Mouse (Mus musculus) CD4-positive, CD25-positive, alpha-beta regulatory T cell, adult 4 months (primary cell): ENCODE results near the gene BC030867. TPM values are rescaled to one million over a fixed set of nuclear protein-coding genes. Genes with fewer than 3 reads are reported as not detected.
A peak's percentile ranks its signal among the peaks of the same experiment; 100 is the strongest.

Experiments used
- ATAC-seq: one replicate; pipeline ENCODE4 v1.8.0; 2017
- polyA plus RNA-seq, 2 experiments: library from polyadenylated mRNA; unstranded; fragments of 100-300 nt; shearing (Covaris generic); gene quantifications; one replicate each; pipeline ENCODE4 v1.2.1; 2017

Gene BC030867
- 1 to 10 TPM in 1 of 2 experiments, under 1 TPM in 1; 0.40 to 1.8 TPM for polyA plus RNA-seq

- ATAC-seq, result peak; percentile 90
These were observed at the start of gene BC030867 for GRCm38 (mm10) chr11:102248630-102249230. TSS of gene BC030867 (plus strand) at chr11:102248882.

- ATAC-seq, result no peak
These were observed 48.8 kb upstream of the BC030867 start for GRCm38 (mm10) chr11:102199856-102200255.

GRCm38 (mm10) chr11:102201408-102201821, 47.3 kb upstream of the BC030867 start:
- no peak for ATAC-seq

- ATAC-seq, result no peak
These were observed 42.2 kb upstream of the BC030867 start for GRCm38 (mm10) chr11:102206481-102206880.

GRCm38 (mm10) chr11:102207825-102208777, 40.6 kb upstream of the BC030867 start:
- ATAC-seq, result no peak

- no peak for ATAC-seq
These were observed 39.8 kb upstream of the BC030867 start for GRCm38 (mm10) chr11:102208846-102209245.

- ATAC-seq, result peak; percentile 39
These were observed 38.9 kb upstream of the BC030867 start for GRCm38 (mm10) chr11:102209742-102210141.

GRCm38 (mm10) chr11:102210185-102210584, 38.5 kb upstream of the BC030867 start:
- ATAC-seq, result no peak

- ATAC-seq, result no peak
These were observed 37.7 kb upstream of the BC030867 start for GRCm38 (mm10) chr11:102211011-102211410.

GRCm38 (mm10) chr11:102211936-102212341, 36.7 kb upstream of the BC030867 start:
- no peak for ATAC-seq

- ATAC-seq, result no peak
These were observed 34.1 kb upstream of the BC030867 start for GRCm38 (mm10) chr11:102214430-102215156.

GRCm38 (mm10) chr11:102215511-102215910, 33.2 kb upstream of the BC030867 start:
- ATAC-seq, result no peak

GRCm38 (mm10) chr11:102216056-102216885, 32.4 kb upstream of the BC030867 start:
- no peak for ATAC-seq

GRCm38 (mm10) chr11:102216886-102217240, 31.8 kb upstream of the BC030867 start:
- ATAC-seq, result no peak

- no peak for ATAC-seq
These were observed 31.3 kb upstream of the BC030867 start for GRCm38 (mm10) chr11:102217396-102217795.

GRCm38 (mm10) chr11:102217876-102218430, 30.7 kb upstream of the BC030867 start:
- ATAC-seq, result no peak

- ATAC-seq, result peak; percentile 90
These were observed 29.9 kb upstream of the BC030867 start for GRCm38 (mm10) chr11:102218783-102219182.

GRCm38 (mm10) chr11:102219247-102219993, 29.3 kb upstream of the BC030867 start:
- ATAC-seq, result no peak

GRCm38 (mm10) chr11:102219994-102220346, 28.7 kb upstream of the BC030867 start:
- no peak for ATAC-seq

GRCm38 (mm10) chr11:102220451-102220850, 28.2 kb upstream of the BC030867 start:
- no peak for ATAC-seq
